Mouse (Mus musculus) induced T-regulatory cell, adult 2 months (primary cell): ENCODE data around the gene Alox12b.

Experiments used
- DNase-seq: peaks from one replicate; pipeline ENCODE4 v3.0.0-alpha.2; 2012; ENCODE audit warnings: low read depth

Gene Alox12b

GRCm38 (mm10) chr11:69172606-69173005 is 15.8 kb downstream of the Alox12b start:
- DNase-seq, result no peak

- DNase-seq, result no peak
Observed at GRCm38 (mm10) chr11:69174722-69175121, 17.9 kb downstream of the Alox12b start.

- no peak for DNase-seq
Observed at GRCm38 (mm10) chr11:69178525-69178924, 21.7 kb downstream of the Alox12b start.

- DNase-seq, result no peak
Observed at GRCm38 (mm10) chr11:69179512-69179911, 22.7 kb downstream of the Alox12b start.

GRCm38 (mm10) chr11:69180120-69180519 is 23.3 kb downstream of the Alox12b start:
- DNase-seq, result peak; percentile 36

- no peak for DNase-seq
Observed at GRCm38 (mm10) chr11:69185031-69185430, 28.2 kb downstream of the Alox12b start.

- DNase-seq, result no peak
Observed at GRCm38 (mm10) chr11:69185936-69186335, 29.1 kb downstream of the Alox12b start.

GRCm38 (mm10) chr11:69192840-69193239 is 36.1 kb downstream of the Alox12b start:
- DNase-seq, result peak; percentile 78

GRCm38 (mm10) chr11:69196766-69197165 is 40.0 kb downstream of the Alox12b start:
- peak; percentile 53 for DNase-seq

- DNase-seq, result peak; percentile 75
Observed at GRCm38 (mm10) chr11:69197194-69197593, 40.4 kb downstream of the Alox12b start.

GRCm38 (mm10) chr11:69197743-69198142 is 41.0 kb downstream of the Alox12b start, which contains the start of gene Alox8:
Gene Alox8, minus strand, starts transcription at chr11:69197843.
- DNase-seq, result no peak

- DNase-seq, result no peak
Observed at GRCm38 (mm10) chr11:69199251-69199650, 42.5 kb downstream of the Alox12b start.

GRCm38 (mm10) chr11:69200231-69200630 is 43.4 kb downstream of the Alox12b start:
- DNase-seq, result no peak

- DNase-seq, result no peak
Observed at GRCm38 (mm10) chr11:69202469-69203230, 45.9 kb downstream of the Alox12b start.

- DNase-seq, result no peak
Observed at GRCm38 (mm10) chr11:69211431-69211830, 54.6 kb downstream of the Alox12b start.

- DNase-seq, result no peak
Observed at GRCm38 (mm10) chr11:69217411-69217810, 60.6 kb downstream of the Alox12b start.

GRCm38 (mm10) chr11:69218661-69219060 is 61.9 kb downstream of the Alox12b start:
- no peak for DNase-seq
